Comparison of ENCODE assay signal across 15 mouse cellular contexts in the genomic region with DNA sequence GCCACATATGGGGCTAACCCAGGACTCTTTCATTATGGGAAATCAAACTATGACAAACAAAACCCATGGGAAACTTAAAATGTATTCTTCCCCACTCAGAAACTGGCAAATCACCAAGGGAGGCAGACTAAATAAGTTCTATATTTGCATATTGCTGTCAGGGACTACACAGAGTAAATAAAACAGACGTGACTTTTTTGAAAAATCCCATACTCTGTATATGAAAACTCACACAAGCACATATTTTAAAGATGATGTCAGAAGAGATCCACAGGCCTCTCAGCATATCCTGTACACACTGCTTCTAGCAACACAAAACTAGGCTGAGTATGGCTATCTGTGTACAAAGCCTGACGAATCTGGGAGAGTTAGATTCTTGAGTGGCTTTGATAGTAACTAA. TPM values are rescaled to one million over a fixed set of nuclear protein-coding genes. Genes with fewer than 3 reads are reported as not detected.
"Had no signal": no experiment of that assay in that cellular context is flagged by ENCODE, and none has a peak within 500 bp of the region (broad histone marks: within the 10 kb centered on the region; RNA-seq: fewer than 3 reads in every experiment).

No protein-coding gene starts in this region.

- H3K9me3 ChIP-seq: kidney, embryonic 15.5 days; limb, embryonic 10.5 days; liver, embryonic 15.5 days; midbrain, embryonic 10.5 days; midbrain, embryonic 15.5 days; neural tube, embryonic 13.5 days had no signal

- H3K9ac ChIP-seq: kidney, embryonic 15.5 days; liver, embryonic 15.5 days; midbrain, embryonic 15.5 days; neural tube, embryonic 13.5 days had no signal

- H3K36me3 ChIP-seq: kidney, embryonic 15.5 days; limb, embryonic 10.5 days; liver, embryonic 15.5 days; midbrain, embryonic 10.5 days; midbrain, embryonic 15.5 days; neural tube, embryonic 13.5 days had no signal

- ATAC-seq: midbrain, embryonic 15.5 days had no signal

- H3K4me1 ChIP-seq: kidney, embryonic 15.5 days; limb, embryonic 10.5 days; liver, embryonic 15.5 days; midbrain, embryonic 10.5 days; midbrain, embryonic 15.5 days; neural tube, embryonic 13.5 days had no signal

- DNase-seq: kidney, adult 2 months; kidney, postnatal 14 days; retina, postnatal 1 day; right cerebral cortex, postnatal 4 days; spleen, adult 18-20 months; thymus, adult 18-20 months; thymus, postnatal 25 days had no signal

- H3K27ac ChIP-seq: kidney, embryonic 15.5 days; left cerebral cortex, adult 2 months; limb, embryonic 10.5 days; liver, embryonic 15.5 days; midbrain, embryonic 10.5 days; midbrain, embryonic 15.5 days; neural tube, embryonic 13.5 days had no signal

- H3K4me3 ChIP-seq: kidney, embryonic 15.5 days; left cerebral cortex, adult 2 months; limb, embryonic 10.5 days; liver, embryonic 15.5 days; midbrain, embryonic 10.5 days; midbrain, embryonic 15.5 days; neural tube, embryonic 13.5 days had no signal

- H3K4me2 ChIP-seq: kidney, embryonic 15.5 days; liver, embryonic 11.5 days; liver, embryonic 15.5 days; midbrain, embryonic 15.5 days; neural tube, embryonic 13.5 days had no signal

- H3K27me3 ChIP-seq: kidney, embryonic 15.5 days; liver, embryonic 15.5 days; midbrain, embryonic 15.5 days; neural tube, embryonic 13.5 days had no signal

RNA-seq across cellular contexts. Expression of gene Hpse2, which starts 27.4 kb away (rescaled TPM):
- polyA plus RNA-seq: liver, embryonic 15.5 days had no signal
